Mouse (Mus musculus) embryonic fibroblast, embryonic 13.5 days (primary cell): ENCODE data around the gene Slc8a2.

Experiments
- CTCF ChIP-seq: IDR thresholded peaks from 2 replicates; pipeline ENCODE4 v1.5.1; 2011; ENCODE audit warnings: mild to moderate bottlenecking, control low read depth, low read length, moderate library complexity, borderline replicate concordance; ENCODE audit not compliant: insufficient read depth
- POLR2A ChIP-seq: IDR thresholded peaks from 2 replicates; pipeline ENCODE4 v1.6.1; 2011; ENCODE audit warnings: low read depth, mild to moderate bottlenecking, control low read depth, low read length, moderate library complexity

DNA sequence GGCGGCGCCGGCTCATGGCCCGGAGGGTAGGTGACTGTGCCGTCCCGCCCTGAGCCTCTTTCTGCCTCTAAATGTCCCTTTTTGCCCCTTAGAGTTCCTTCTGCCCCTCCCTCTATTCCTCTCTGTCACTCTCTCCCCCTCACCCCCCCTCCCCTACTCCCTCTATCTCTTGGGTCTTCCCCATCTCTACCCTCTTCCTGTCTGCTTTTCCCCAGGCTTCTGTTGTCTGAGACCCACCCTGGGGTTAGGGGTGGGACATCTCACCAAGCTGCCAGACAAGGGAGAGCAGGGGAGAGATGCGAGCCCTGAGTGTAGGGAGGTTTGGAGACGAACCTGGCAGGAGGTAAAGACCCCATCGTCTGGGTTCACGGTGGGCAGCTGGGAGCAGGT is 45.9 kb downstream of the Slc8a2 start:
- TF ChIP-seq POLR2A (no peak), CTCF (no peak)
